Mouse (Mus musculus) embryonic fibroblast, embryonic 13.5 days (primary cell): ENCODE data around the gene Trim43a.

Experiments used
- CTCF ChIP-seq: IDR thresholded peaks from 2 replicates; pipeline ENCODE4 v1.5.1; 2011; ENCODE audit warnings: mild to moderate bottlenecking, control low read depth, low read length, moderate library complexity, borderline replicate concordance; ENCODE audit not compliant: insufficient read depth
- POLR2A ChIP-seq: IDR thresholded peaks from 2 replicates; pipeline ENCODE4 v1.6.1; 2011; ENCODE audit warnings: low read depth, mild to moderate bottlenecking, control low read depth, low read length, moderate library complexity

DNA sequence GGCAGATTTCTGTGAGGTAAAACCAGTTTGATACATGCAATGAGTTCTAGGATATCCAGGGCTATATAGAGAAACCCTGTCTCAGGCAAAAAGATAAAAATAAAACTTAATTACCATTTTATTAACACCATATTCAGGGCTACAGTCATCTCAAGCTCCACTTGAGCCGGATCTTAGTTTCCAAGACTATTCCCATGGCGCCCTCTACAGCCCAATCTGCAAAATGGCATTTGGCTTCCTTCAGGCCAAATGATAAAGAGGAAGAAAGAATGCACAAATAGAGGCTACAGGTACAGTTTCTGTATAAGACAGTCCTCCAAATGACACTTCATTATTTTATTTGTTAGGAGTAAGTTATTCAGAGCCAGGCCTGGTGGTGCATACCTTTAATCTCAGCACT is 34.5 kb upstream of the Trim43a start:
- TF ChIP-seq CTCF, result no peak
- TF ChIP-seq POLR2A, result no peak
